Mouse (Mus musculus) liver, adult 2 months (tissue): ENCODE data around the gene Nars2.

Source experiments
- CTCF ChIP-seq: fragments of 200-500 bp; IDR thresholded peaks from 2 replicates; pipeline ENCODE4 v1.5.1; 2011; ENCODE audit warnings: low read depth, low read length, control low read depth
- POLR2A ChIP-seq: fragments of 200-500 bp; IDR thresholded peaks from 2 replicates; pipeline ENCODE4 v1.6.1; 2011; ENCODE audit warnings: low read length, control low read depth; ENCODE audit not compliant: insufficient read depth; ENCODE audit errors: extremely low read depth

GRCm38 (mm10) chr7:97060966-97061365 lies 109.7 kb downstream of the Nars2 start:
- TF ChIP-seq POLR2A: no peak
- no peak for TF ChIP-seq CTCF
